Mouse (Mus musculus) MEL (cell line): Measurements from ENCODE around the gene Armc8.

Experiments
- CTCF ChIP-seq, 3 experiments: IDR thresholded peaks in 2 of 3; conservative IDR thresholded peaks in 1 of 3; 2 replicates each; pipeline ENCODE4 v1.5.1; 2011 to 2012; ENCODE audit warnings: low read length in 3 of 3, low read depth in 2 of 3, mild to moderate bottlenecking in 2 of 3, improper control_type of control experiment in 1 of 3, inconsistent platforms in 1 of 3, mixed read lengths in 1 of 3, moderate library complexity in 1 of 3; ENCODE audit not compliant: control insufficient read depth in 1 of 3, insufficient read depth in 1 of 3, poor library complexity in 1 of 3, severe bottlenecking in 1 of 3
- E2F4 ChIP-seq: IDR thresholded peaks from 2 replicates; pipeline ENCODE4 v1.6.1; 2011; ENCODE audit warnings: low read depth, low read length, improper control_type of control experiment, borderline replicate concordance
- EP300 ChIP-seq, 2 experiments: IDR thresholded peaks; 2 replicates each; pipeline ENCODE4 v1.6.1; 2011; ENCODE audit warnings: improper control_type of control experiment in 2 of 2, low read length in 2 of 2, low read depth in 1 of 2, mild to moderate bottlenecking in 1 of 2
- GATA1 ChIP-seq: IDR thresholded peaks from 2 replicates; pipeline ENCODE4 v1.6.1; 2011; ENCODE audit warnings: low read depth, low read length, improper control_type of control experiment
- HCFC1 ChIP-seq: IDR thresholded peaks from 2 replicates; pipeline ENCODE4 v1.6.1; 2012; ENCODE audit warnings: low read depth, mild to moderate bottlenecking, inconsistent platforms, low read length, improper control_type of control experiment, moderate library complexity
- JUND ChIP-seq: IDR thresholded peaks from 2 replicates; pipeline ENCODE4 v1.6.1; 2011; ENCODE audit warnings: low read depth, mild to moderate bottlenecking, improper control_type of control experiment, low read length
- MEF2A ChIP-seq: IDR thresholded peaks from 2 replicates; pipeline ENCODE4 v1.6.1; 2014; ENCODE audit warnings: low read depth, mild to moderate bottlenecking, inconsistent platforms, low read length, improper control_type of control experiment; ENCODE audit not compliant: poor library complexity, insufficient replicate concordance, severe bottlenecking; ENCODE audit errors: extremely low read depth
- MYC ChIP-seq: IDR thresholded peaks from 2 replicates; pipeline ENCODE4 v1.6.1; 2011; ENCODE audit warnings: low read depth, mild to moderate bottlenecking, low read length, improper control_type of control experiment, moderate library complexity
- POLR2A ChIP-seq, 2 experiments: IDR thresholded peaks; 2 replicates each; pipeline ENCODE4 v1.6.1; 2011 to 2012; ENCODE audit warnings: low read length in 2 of 2, mild to moderate bottlenecking in 2 of 2, control low read depth in 1 of 2, improper control_type of control experiment in 1 of 2, low read depth in 1 of 2, moderate library complexity in 1 of 2; ENCODE audit not compliant: control insufficient read depth in 1 of 2, insufficient read depth in 1 of 2, poor library complexity in 1 of 2
- POLR2AphosphoS5 ChIP-seq: IDR thresholded peaks from 2 replicates; pipeline ENCODE4 v1.6.1; 2012; ENCODE audit warnings: low read depth, borderline replicate concordance, mild to moderate bottlenecking, inconsistent platforms, low read length, moderate library complexity, mixed read lengths
- SMC3 ChIP-seq: IDR thresholded peaks from 2 replicates; pipeline ENCODE4 v1.6.1; 2011; ENCODE audit warnings: low read depth, low read length, improper control_type of control experiment
- TAL1 ChIP-seq: IDR thresholded peaks from 2 replicates; pipeline ENCODE4 v1.6.1; 2012; ENCODE audit warnings: mild to moderate bottlenecking, inconsistent platforms, low read length, moderate library complexity, mixed read lengths
- ZC3H11A ChIP-seq: IDR thresholded peaks from 2 replicates; pipeline ENCODE4 v1.6.1; 2012; ENCODE audit warnings: low read depth, mild to moderate bottlenecking, inconsistent platforms, low read length, improper control_type of control experiment

DNA sequence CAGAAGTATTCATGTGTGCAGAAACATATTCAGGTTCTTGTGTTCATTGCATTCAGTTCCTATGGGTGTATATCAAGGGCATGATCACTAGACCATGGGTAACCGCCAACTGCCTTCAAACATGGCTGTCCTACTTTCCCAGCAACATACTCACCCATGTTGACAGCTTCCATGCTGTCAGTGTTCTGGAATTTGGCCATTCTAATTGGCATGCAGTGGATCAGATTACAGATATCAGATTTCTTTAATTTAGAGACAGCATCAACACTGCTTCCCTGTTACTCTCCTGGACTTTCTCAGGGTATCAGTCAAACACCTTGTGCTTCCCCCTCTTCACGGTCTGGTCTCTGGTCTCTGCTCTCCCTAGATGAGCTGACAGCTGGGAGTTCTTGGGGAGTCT, 34.9 kb upstream of the Armc8 start:
- no peak for TF ChIP-seq ZC3H11A
- no peak for TF ChIP-seq GATA1
- no peak for TF ChIP-seq POLR2A (IDR thresholded peaks at IDR 0.05; ENCODE audit: control insufficient read depth in 1 of 2, insufficient read depth in 1 of 2, low read depth in 1 of 2, low read length in 2 of 2, poor library complexity in 1 of 2)
- TF ChIP-seq CTCF (IDR thresholded peaks at IDR 0.05 in 2 of 3, conservative IDR thresholded peaks at IDR 0.05 in 1 of 3; ENCODE audit: control insufficient read depth in 1 of 3, insufficient read depth in 1 of 3, low read depth in 2 of 3, low read length in 3 of 3, poor library complexity in 1 of 3, severe bottlenecking in 1 of 3): no peak
- TF ChIP-seq MEF2A: no peak
- TF ChIP-seq SMC3: no peak
- no peak for TF ChIP-seq MYC
- TF ChIP-seq POLR2AphosphoS5: no peak
- no peak for TF ChIP-seq TAL1
- TF ChIP-seq HCFC1: no peak
- no peak for TF ChIP-seq E2F4
- no peak for TF ChIP-seq JUND
- no peak for TF ChIP-seq EP300 (IDR thresholded peaks at IDR 0.05; ENCODE audit: low read depth in 1 of 2, low read length in 2 of 2)
